Mouse (Mus musculus): ENCODE measurements around the gene Rag2. TPM values are rescaled to one million over a fixed set of nuclear protein-coding genes. Genes with fewer than 3 reads are reported as not detected.

Gene Rag2
- polyA plus RNA-seq, 1 experiment from 2014 or later: not detected

- no peaks in the 10 kb centered on the region for H3K9me3 ChIP-seq
- no peak overlapping the region for H3K27ac ChIP-seq
- no peak overlapping the region for H3K9ac ChIP-seq
- ATAC-seq (ENCODE audit: low FRiP score): no peak; the same call in 1 of the 2 replicates
- H3K36me3 ChIP-seq (replicated peaks): no peaks in the 10 kb centered on the region
- H3K27me3 ChIP-seq: no peaks in the 10 kb centered on the region
- H3K4me1 ChIP-seq: peaks cover 17% of the 10 kb centered on the region
- H3K4me3 ChIP-seq (replicated peaks): no peak overlapping the region
- 19% methylated on average over 8 of the region's 8 CpGs for WGBS
- H3K4me2 ChIP-seq: no peak overlapping the region
These were observed 23.8 kb upstream of the Rag2 start for GRCm38 (mm10) chr2:101600703-101601102.

GRCm38 (mm10) chr2:101603099-101603498 is 21.4 kb upstream of the Rag2 start:
- Histone ChIP-seq H3K4me3 (replicated peaks) (no peak overlapping the region), H3K9ac (no peak overlapping the region), H3K9me3 (no peaks in the 10 kb centered on the region), H3K4me2 (no peak overlapping the region), H3K27ac (no peak overlapping the region), H3K27me3 (no peaks in the 10 kb centered on the region), H3K36me3 (replicated peaks) (no peaks in the 10 kb centered on the region), H3K4me1 (peaks cover 14% of the 10 kb centered on the region)
- 91% methylated on average over 1 of the region's 1 CpGs for WGBS
- no peak for ATAC-seq (ENCODE audit: low FRiP score)

GRCm38 (mm10) chr2:101608232-101608894 is 16.2 kb upstream of the Rag2 start:
- Histone ChIP-seq H3K4me2 (no peak overlapping the region), H3K4me1 (0 out of 2 replicates have a peak, but pooled peaks cover 5% of the 10 kb centered on the region), H3K36me3 (replicated peaks) (no peaks in the 10 kb centered on the region), H3K9me3 (no peaks in the 10 kb centered on the region), H3K4me3 (replicated peaks) (no peak overlapping the region), H3K27ac (0 out of 2 replicates have a peak overlapping the region, but pooled peaks have one; percentile 1), H3K27me3 (no peaks in the 10 kb centered on the region), H3K9ac (no peak overlapping the region)
- peak; percentile 85 for ATAC-seq (ENCODE audit: low FRiP score)
- 74% methylated on average over 7 of the region's 7 CpGs for WGBS

- Histone ChIP-seq H3K36me3 (replicated peaks) (no peaks in the 10 kb centered on the region), H3K4me3 (replicated peaks) (no peak overlapping the region), H3K27me3 (no peaks in the 10 kb centered on the region), H3K9me3 (no peaks in the 10 kb centered on the region), H3K27ac (no peak overlapping the region), H3K4me1 (peaks cover 10% of the 10 kb centered on the region), H3K4me2 (no peak overlapping the region), H3K9ac (no peak overlapping the region)
- WGBS: 93% methylated on average over 3 of the region's 3 CpGs
- ATAC-seq (ENCODE audit: low FRiP score): no peak
These were observed 13.7 kb upstream of the Rag2 start for GRCm38 (mm10) chr2:101610861-101611260.

GRCm38 (mm10) chr2:101615464-101616305 is 8.8 kb upstream of the Rag2 start:
- Histone ChIP-seq H3K27ac (no peak overlapping the region), H3K36me3 (replicated peaks) (no peaks in the 10 kb centered on the region), H3K4me2 (no peak overlapping the region), H3K9me3 (no peaks in the 10 kb centered on the region), H3K27me3 (no peaks in the 10 kb centered on the region), H3K9ac (no peak overlapping the region), H3K4me3 (replicated peaks) (no peak overlapping the region), H3K4me1 (peaks cover 9% of the 10 kb centered on the region)
- 62% methylated on average over 10 of the region's 10 CpGs for WGBS
- ATAC-seq (ENCODE audit: low FRiP score): no peak

GRCm38 (mm10) chr2:101618373-101618772 is 6.1 kb upstream of the Rag2 start:
- peaks cover 16% of the 10 kb centered on the region for H3K4me1 ChIP-seq
- no peaks in the 10 kb centered on the region for H3K9me3 ChIP-seq
- no peaks in the 10 kb centered on the region for H3K27me3 ChIP-seq
- 86% methylated on average over 4 of the region's 4 CpGs for WGBS
- ATAC-seq (ENCODE audit: low FRiP score): no peak
- no peak overlapping the region for H3K4me2 ChIP-seq
- H3K9ac ChIP-seq: no peak overlapping the region
- no peaks in the 10 kb centered on the region for H3K36me3 ChIP-seq (replicated peaks)
- H3K4me3 ChIP-seq (replicated peaks): no peak overlapping the region
- no peak overlapping the region for H3K27ac ChIP-seq

- Histone ChIP-seq H3K36me3 (replicated peaks) (no peaks in the 10 kb centered on the region), H3K4me3 (replicated peaks) (no peak overlapping the region), H3K27me3 (no peaks in the 10 kb centered on the region), H3K9me3 (no peaks in the 10 kb centered on the region), H3K27ac (no peak overlapping the region), H3K9ac (no peak overlapping the region), H3K4me2 (no peak overlapping the region), H3K4me1 (peaks cover 16% of the 10 kb centered on the region)
- ATAC-seq (ENCODE audit: low FRiP score): no peak
- 82% methylated on average over 3 of the region's 3 CpGs for WGBS
These were observed 3.6 kb upstream of the Rag2 start for GRCm38 (mm10) chr2:101620899-101621298.

- Histone ChIP-seq H3K4me3 (replicated peaks) (no peak overlapping the region), H3K27ac (no peak overlapping the region), H3K27me3 (no peaks in the 10 kb centered on the region), H3K9ac (no peak overlapping the region), H3K36me3 (replicated peaks) (no peaks in the 10 kb centered on the region), H3K4me2 (no peak overlapping the region), H3K4me1 (peaks cover 12% of the 10 kb centered on the region), H3K9me3 (no peaks in the 10 kb centered on the region)
- WGBS: 52% methylated on average over 7 of the region's 7 CpGs
- no peak for ATAC-seq (ENCODE audit: low FRiP score)
These were observed 2.9 kb upstream of the Rag2 start for GRCm38 (mm10) chr2:101621611-101622010.

- no peak for ATAC-seq (ENCODE audit: low FRiP score)
- H3K4me1 ChIP-seq: peaks cover 12% of the 10 kb centered on the region
- H3K36me3 ChIP-seq (replicated peaks): no peaks in the 10 kb centered on the region
- no peaks in the 10 kb centered on the region for H3K9me3 ChIP-seq
- H3K4me2 ChIP-seq: no peak overlapping the region
- H3K27me3 ChIP-seq: no peaks in the 10 kb centered on the region
- WGBS: 48% methylated on average over 2 of the region's 2 CpGs
- H3K27ac ChIP-seq: no peak overlapping the region
- H3K4me3 ChIP-seq (replicated peaks): no peak overlapping the region
- H3K9ac ChIP-seq: no peak overlapping the region
These were observed 1.5 kb upstream of the Rag2 start for GRCm38 (mm10) chr2:101623042-101623441.

- H3K36me3 ChIP-seq (replicated peaks): no peaks in the 10 kb centered on the region
- no peak overlapping the region for H3K27ac ChIP-seq
- H3K27me3 ChIP-seq: no peaks in the 10 kb centered on the region
- WGBS: 46% methylated on average over 2 of the region's 2 CpGs
- H3K4me3 ChIP-seq (replicated peaks): no peak overlapping the region
- no peak overlapping the region for H3K9ac ChIP-seq
- ATAC-seq (ENCODE audit: low FRiP score): no peak
- peaks cover 12% of the 10 kb centered on the region for H3K4me1 ChIP-seq
- H3K9me3 ChIP-seq: no peaks in the 10 kb centered on the region
- H3K4me2 ChIP-seq: no peak overlapping the region
These were observed 507 bp upstream of the Rag2 start for GRCm38 (mm10) chr2:101624011-101624410.

GRCm38 (mm10) chr2:101627227-101627626 is 2.7 kb downstream of the Rag2 start:
- no peak for ATAC-seq (ENCODE audit: low FRiP score)
- Histone ChIP-seq H3K9ac (no peak overlapping the region), H3K27me3 (peaks cover 3% of the 10 kb centered on the region; the same call in 1 of the 2 replicates), H3K27ac (no peak overlapping the region), H3K4me2 (no peak overlapping the region), H3K4me1 (peaks cover 12% of the 10 kb centered on the region), H3K9me3 (no peaks in the 10 kb centered on the region), H3K36me3 (replicated peaks) (no peaks in the 10 kb centered on the region), H3K4me3 (replicated peaks) (no peak overlapping the region)

GRCm38 (mm10) chr2:101628297-101629236 is 4.0 kb downstream of the Rag2 start:
- under 1% methylated on average over 31 of the region's 31 CpGs for WGBS
- H3K27me3 ChIP-seq: peaks cover 3% of the 10 kb centered on the region; the same call in 1 of the 2 replicates
- ATAC-seq (ENCODE audit: low FRiP score): peak; percentile 99

More at GRCm38 (mm10) chr2:101628297-101629236, 4.0 kb downstream of the Rag2 start:
- no peaks in the 10 kb centered on the region for H3K36me3 ChIP-seq (replicated peaks)
- peak overlapping the region; percentile 71 for H3K4me2 ChIP-seq
- H3K4me3 ChIP-seq (replicated peaks): peak overlapping the region; percentile 62
- peaks cover 8% of the 10 kb centered on the region; the same call in 1 of the 2 replicates for H3K4me1 ChIP-seq
- peak overlapping the region; percentile 57 for H3K9ac ChIP-seq
- no peaks in the 10 kb centered on the region for H3K9me3 ChIP-seq
- H3K27ac ChIP-seq: peak overlapping the region; percentile 90

All from forebrain, embryonic 12.5 days (tissue).